Mouse (Mus musculus) heart, adult 2 months (tissue): ENCODE measurements around the gene Gpr68. TPM values are rescaled to one million over a fixed set of nuclear protein-coding genes. Genes with fewer than 3 reads are reported as not detected.

Experiments
- DNase-seq, 2 experiments: peaks; one replicate each; pipeline ENCODE4 v3.0.0; 2021
- H3K27ac ChIP-seq: fragments of 200-600 bp; 2 replicates; pipeline ENCODE4 v1.8.1; 2022
- H3K27me3 ChIP-seq: fragments of 200-500 bp; 2 replicates; pipeline ENCODE4 v1.6.1; 2012; ENCODE audit warnings: mild to moderate bottlenecking, low read length, inconsistent platforms, mixed read lengths; ENCODE audit not compliant: control insufficient read depth, insufficient read depth
- H3K36me3 ChIP-seq: fragments of 200-500 bp; 2 replicates; pipeline ENCODE4 v1.6.1; 2012; ENCODE audit warnings: low read length, inconsistent platforms; ENCODE audit not compliant: control insufficient read depth, insufficient read depth
- H3K4me1 ChIP-seq: fragments of 200-500 bp; 2 replicates; pipeline ENCODE4 v1.6.1; 2011; ENCODE audit warnings: low read length; ENCODE audit not compliant: control insufficient read depth, insufficient read depth
- H3K4me3 ChIP-seq: fragments of 200-600 bp; 2 replicates; pipeline ENCODE4 v1.8.1; 2022
- H3K79me2 ChIP-seq: fragments of 200-500 bp; replicated peaks from 2 replicates; pipeline ENCODE4 v1.6.1; 2012; ENCODE audit warnings: mild to moderate bottlenecking, inconsistent platforms, low read length, moderate library complexity, mixed read lengths; ENCODE audit not compliant: control insufficient read depth, insufficient read depth
- H3K9ac ChIP-seq: fragments of 200-500 bp; 2 replicates; pipeline ENCODE4 v1.6.1; 2012; ENCODE audit warnings: low read depth, mild to moderate bottlenecking, control low read depth, inconsistent platforms, low read length, mixed read lengths
- CTCF ChIP-seq: fragments of 200-600 bp; IDR thresholded peaks from 2 replicates; pipeline ENCODE4 v1.8.1; 2022; ENCODE audit warnings: antibody characterized with exemption, mild to moderate bottlenecking, moderate library complexity
- EP300 ChIP-seq: fragments of 200-500 bp; IDR thresholded peaks from 2 replicates; pipeline ENCODE4 v1.6.1; 2011; ENCODE audit warnings: low read depth, low read length, control low read depth; ENCODE audit not compliant: insufficient read depth
- POLR2A ChIP-seq: fragments of 200-500 bp; IDR thresholded peaks from 2 replicates; pipeline ENCODE4 v1.6.1; 2011; ENCODE audit warnings: mild to moderate bottlenecking, low read depth, low read length, control low read depth; ENCODE audit not compliant: insufficient read depth
- WGBS: fragments of 180-500 bp; shearing (Covaris S2); methylation state at CpG from one replicate; pipeline ENCODE4 v1.1.7; 2018; 5-methylcytosine and 5-hydroxymethylcytosine counted together
- intact Hi-C: fragments of 180-260 bp; cut with DNase I; formaldehyde crosslinking; loops from one replicate; pipeline ENCODE4 v1.15.1; 2025
- polyA plus RNA-seq: library from polyadenylated mRNA; depleted of rRNA; stranded (reverse); fragments of >200 nt; gene quantifications from 2 replicates; pipeline ENCODE4 v1.2.3, GENCODE M21; 2012
- total RNA-seq, 2 experiments: library from RNA; stranded (reverse); gene quantifications; 2 replicates each; pipeline ENCODE4 v1.2.3; 2021

Gpr68 gene
- total and polyA plus RNA-seq, 3 experiments: 0.14 to 0.80 (median 0.16) TPM

- H3K79me2 ChIP-seq: no peaks in the 10 kb centered on the region
- intact Hi-C loops: loop anchor here (1.0 to 10.0 kb wide), 3 partner anchors 77 to 245 kb away; no protein-coding TSS in a partner anchor
- no peak overlapping the region for H3K4me3 ChIP-seq
- no peak overlapping the region for H3K9ac ChIP-seq
- 79% methylated on average over 7 of the region's 7 CpGs for WGBS
- no peaks in the 10 kb centered on the region for H3K36me3 ChIP-seq
- H3K27me3 ChIP-seq: no peaks in the 10 kb centered on the region
- no peaks in the 10 kb centered on the region for H3K4me1 ChIP-seq
- DNase-seq: peak; percentile 29 to 39
- TF ChIP-seq EP300 (0 out of 2 replicates have a peak, but pooled peaks have one; percentile 12), POLR2A (no peak), CTCF (no peak; the same call in 1 of the 2 replicates)
- no peak overlapping the region for H3K27ac ChIP-seq
Observed at GRCm38 (mm10) chr12:100849421-100850138, 58.4 kb downstream of the Gpr68 start.

- 86% methylated on average over 11 of the region's 11 CpGs for WGBS
- Histone ChIP-seq H3K27ac (no peak overlapping the region), H3K36me3 (no peaks in the 10 kb centered on the region), H3K27me3 (no peaks in the 10 kb centered on the region), H3K4me1 (no peaks in the 10 kb centered on the region), H3K4me3 (no peak overlapping the region), H3K79me2 (no peaks in the 10 kb centered on the region), H3K9ac (no peak overlapping the region)
- TF ChIP-seq CTCF (no peak), POLR2A (no peak), EP300 (no peak)
- intact Hi-C loops: loop anchor here (10.0 kb wide), 1 partner anchor 243 kb away; no protein-coding TSS in a partner anchor
- no peak for DNase-seq
Observed at GRCm38 (mm10) chr12:100847437-100848080, 60.4 kb downstream of the Gpr68 start.

GRCm38 (mm10) chr12:100846566-100846965, 61.4 kb downstream of the Gpr68 start:
- Histone ChIP-seq H3K79me2 (no peaks in the 10 kb centered on the region), H3K27me3 (no peaks in the 10 kb centered on the region), H3K4me1 (no peaks in the 10 kb centered on the region), H3K36me3 (no peaks in the 10 kb centered on the region), H3K27ac (no peak overlapping the region), H3K9ac (no peak overlapping the region), H3K4me3 (no peak overlapping the region)
- WGBS: 44% methylated on average over 1 of the region's 1 CpGs
- intact Hi-C loops: loop anchor here (10.0 kb wide), 1 partner anchor 242 kb away; no protein-coding TSS in a partner anchor
- no peak for TF ChIP-seq EP300
- TF ChIP-seq POLR2A: no peak
- no peak for TF ChIP-seq CTCF
- no peak for DNase-seq

- no peak overlapping the region for H3K4me3 ChIP-seq
- intact Hi-C loops: loop anchor here (10.0 kb wide), 1 partner anchor 241 kb away; no protein-coding TSS in a partner anchor
- no peaks in the 10 kb centered on the region for H3K79me2 ChIP-seq
- DNase-seq: no peak
- H3K36me3 ChIP-seq: no peaks in the 10 kb centered on the region
- TF ChIP-seq EP300 (no peak), CTCF (peak; percentile 28; the same call in 1 of the 2 replicates)
- no peak overlapping the region for H3K9ac ChIP-seq
- peaks cover 3% of the 10 kb centered on the region; the same call in 1 of the 2 replicates for H3K4me1 ChIP-seq
- 43% methylated on average over 2 of the region's 2 CpGs for WGBS
- H3K27ac ChIP-seq: no peak overlapping the region
- no peaks in the 10 kb centered on the region for H3K27me3 ChIP-seq
Observed at GRCm38 (mm10) chr12:100845829-100846228, 62.2 kb downstream of the Gpr68 start.

GRCm38 (mm10) chr12:100844546-100844945, 63.5 kb downstream of the Gpr68 start:
- TF ChIP-seq CTCF (no peak), POLR2A (no peak)
- no peak for DNase-seq
- Histone ChIP-seq H3K36me3 (no peaks in the 10 kb centered on the region), H3K79me2 (no peaks in the 10 kb centered on the region), H3K4me1 (peaks cover 5% of the 10 kb centered on the region), H3K27ac (no peak overlapping the region), H3K9ac (no peak overlapping the region), H3K4me3 (no peak overlapping the region), H3K27me3 (no peaks in the 10 kb centered on the region)
- WGBS: 86% methylated on average over 7 of the region's 7 CpGs
- intact Hi-C loops: loop anchor here (5.0 to 10.0 kb wide), 2 partner anchors 187 to 240 kb away; no protein-coding TSS in a partner anchor

- intact Hi-C loops: loop anchor here (5.0 to 10.0 kb wide), 2 partner anchors 186 to 238 kb away; no protein-coding TSS in a partner anchor
- WGBS: 87% methylated on average over 4 of the region's 4 CpGs
Observed at GRCm38 (mm10) chr12:100843171-100843570, 64.8 kb downstream of the Gpr68 start.

More at GRCm38 (mm10) chr12:100843171-100843570, 64.8 kb downstream of the Gpr68 start:
- Histone ChIP-seq H3K27ac (no peak overlapping the region), H3K36me3 (no peaks in the 10 kb centered on the region), H3K9ac (no peak overlapping the region), H3K79me2 (no peaks in the 10 kb centered on the region), H3K4me3 (no peak overlapping the region), H3K4me1 (peaks cover 11% of the 10 kb centered on the region), H3K27me3 (no peaks in the 10 kb centered on the region)
- no peak for TF ChIP-seq POLR2A
- TF ChIP-seq EP300: no peak
- TF ChIP-seq CTCF: no peak
- no peak for DNase-seq
